Mouse (Mus musculus) G1E (cell line): ENCODE results near the gene Crnkl1. TPM values are rescaled to one million over a fixed set of nuclear protein-coding genes. Genes with fewer than 3 reads are reported as not detected.

Source experiments
- ATAC-seq: 2 replicates; pipeline ENCODE4 v1.8.0; 2016; ENCODE audit warnings: mild to moderate bottlenecking; ENCODE audit not compliant: insufficient number of reproducible peaks, poor library complexity, low FRiP score, severe bottlenecking; ENCODE audit errors: extremely low read depth
- DNase-seq: peaks from one replicate; pipeline ENCODE4 v3.0.0; 2012; ENCODE audit warnings: low spot score
- H3K27me3 ChIP-seq: 2 replicates; pipeline ENCODE4 v1.6.1; 2012; ENCODE audit warnings: mild to moderate bottlenecking, low read length, inconsistent platforms; ENCODE audit not compliant: insufficient read depth
- H3K36me3 ChIP-seq: replicated peaks from 2 replicates; pipeline ENCODE3; 2012; ENCODE audit warnings: mild to moderate bottlenecking, inconsistent platforms
- H3K4me1 ChIP-seq: 2 replicates; pipeline ENCODE4 v1.6.1; 2012; ENCODE audit warnings: low read depth, low read length, inconsistent platforms, mixed read lengths; ENCODE audit not compliant: insufficient read depth
- H3K4me3 ChIP-seq: 2 replicates; pipeline ENCODE4 v1.5.1; 2012; ENCODE audit warnings: low read depth, mild to moderate bottlenecking, inconsistent platforms, low read length, moderate library complexity, mixed read lengths
- H3K9me3 ChIP-seq: replicated peaks from 2 replicates; pipeline ENCODE4 v1.6.1; 2012; ENCODE audit warnings: inconsistent platforms
- CTCF ChIP-seq: IDR thresholded peaks from 2 replicates; pipeline ENCODE4 v1.5.1; 2012; ENCODE audit warnings: low read depth, low read length, inconsistent platforms, mixed read lengths
- GATA1 ChIP-seq: IDR thresholded peaks from 2 replicates; pipeline ENCODE4 v1.6.1; 2012; ENCODE audit warnings: borderline replicate concordance, low read length, inconsistent platforms, mixed read lengths
- GATA2 ChIP-seq: IDR thresholded peaks from 2 replicates; pipeline ENCODE4 v1.6.1; 2012; ENCODE audit warnings: low read depth, low read length, inconsistent platforms, borderline replicate concordance
- POLR2AphosphoS5 ChIP-seq: IDR thresholded peaks from 2 replicates; pipeline ENCODE4 v1.6.1; 2012; ENCODE audit warnings: low read depth, low read length, inconsistent platforms; ENCODE audit not compliant: insufficient replicate concordance
- TAL1 ChIP-seq: conservative IDR thresholded peaks from 2 replicates; pipeline ENCODE4 v1.6.1; 2012; ENCODE audit warnings: low read depth, low read length, inconsistent platforms, mixed read lengths
- polyA plus RNA-seq: library from polyadenylated mRNA; stranded (reverse); fragments of >175 nt; gene quantifications from 2 replicates; pipeline ENCODE4 v1.2.3, GENCODE M21; 2012
- total RNA-seq, 2 experiments: library from RNA; stranded (forward) in 1 of 2; stranded (reverse) in 1 of 2; fragments of 200-1000 nt in 1 of 2; fragments of >200 nt in 1 of 2; fragmentation: Nextera tagmentation in 1 of 2; gene quantifications; 2 replicates each; pipeline ENCODE4 v1.2.3; 2014 to 2017

The Crnkl1 gene
- total and polyA plus RNA-seq, 3 experiments, result 23.0 to 72.4 (median 26.8) TPM

DNA sequence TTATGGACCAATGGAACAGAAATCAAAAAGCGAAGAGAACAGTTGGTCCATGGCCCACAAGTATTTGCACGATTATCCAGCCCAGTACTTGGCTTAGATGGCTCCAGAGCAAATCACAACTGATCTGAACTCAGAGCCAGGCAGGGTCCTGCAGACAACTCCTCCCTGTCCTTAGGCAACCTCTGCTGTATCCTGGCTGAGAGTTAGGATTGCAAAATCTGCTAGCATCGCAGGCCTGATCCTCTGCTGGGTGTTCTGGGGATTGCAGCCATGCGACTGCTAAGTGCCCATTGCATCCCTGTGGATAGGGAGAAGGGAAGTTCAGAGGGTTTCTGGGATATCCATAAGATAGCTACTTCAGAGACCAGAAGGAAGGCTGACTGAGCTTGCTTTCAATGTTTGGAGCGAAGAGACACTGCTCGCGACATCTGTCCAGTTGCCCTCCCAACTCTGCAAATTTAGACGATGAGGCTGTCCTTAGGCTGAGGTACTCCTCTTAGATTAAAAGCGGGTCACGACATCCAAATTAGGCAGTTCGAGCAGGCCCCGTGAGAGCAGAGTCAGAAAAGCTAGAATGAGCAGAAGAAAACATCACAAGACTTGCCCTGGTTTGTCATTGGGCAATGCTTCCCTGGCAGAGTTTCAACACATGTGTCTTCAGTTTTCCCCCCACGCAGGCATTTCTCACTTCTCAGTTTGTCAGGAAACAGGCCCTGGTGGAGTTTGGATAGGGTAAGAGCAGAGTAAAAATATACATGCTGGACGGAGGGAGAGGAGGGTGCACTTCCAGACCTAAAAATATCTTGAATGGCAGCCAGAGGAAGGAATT, 46.7 kb downstream of the Crnkl1 start:
- Histone ChIP-seq H3K4me3 (no peak overlapping the region), H3K27me3 (no peaks in the 10 kb centered on the region), H3K4me1 (no peaks in the 10 kb centered on the region), H3K9me3 (peaks cover 22% of the 10 kb centered on the region), H3K36me3 (no peaks in the 10 kb centered on the region)
- TF ChIP-seq GATA1, result no peak
- no peak for TF ChIP-seq GATA2
- TF ChIP-seq TAL1, result no peak
- no peak for TF ChIP-seq CTCF
- TF ChIP-seq POLR2AphosphoS5, result no peak
- DNase-seq (no peak), ATAC-seq (no peak)

- no peak for DNase-seq
- peaks cover 32% of the 10 kb centered on the region for H3K9me3 ChIP-seq
- no peak overlapping the region for H3K4me3 ChIP-seq
- no peaks in the 10 kb centered on the region for H3K27me3 ChIP-seq
- no peak for ATAC-seq
- H3K4me1 ChIP-seq, result no peaks in the 10 kb centered on the region
- no peaks in the 10 kb centered on the region for H3K36me3 ChIP-seq
- TF ChIP-seq CTCF, result no peak
- no peak for TF ChIP-seq GATA1
- TF ChIP-seq TAL1, result no peak
- TF ChIP-seq POLR2AphosphoS5, result no peak
- TF ChIP-seq GATA2, result no peak
Measured at GRCm38 (mm10) chr2:145884913-145885785, 49.7 kb downstream of the Crnkl1 start.

DNA sequence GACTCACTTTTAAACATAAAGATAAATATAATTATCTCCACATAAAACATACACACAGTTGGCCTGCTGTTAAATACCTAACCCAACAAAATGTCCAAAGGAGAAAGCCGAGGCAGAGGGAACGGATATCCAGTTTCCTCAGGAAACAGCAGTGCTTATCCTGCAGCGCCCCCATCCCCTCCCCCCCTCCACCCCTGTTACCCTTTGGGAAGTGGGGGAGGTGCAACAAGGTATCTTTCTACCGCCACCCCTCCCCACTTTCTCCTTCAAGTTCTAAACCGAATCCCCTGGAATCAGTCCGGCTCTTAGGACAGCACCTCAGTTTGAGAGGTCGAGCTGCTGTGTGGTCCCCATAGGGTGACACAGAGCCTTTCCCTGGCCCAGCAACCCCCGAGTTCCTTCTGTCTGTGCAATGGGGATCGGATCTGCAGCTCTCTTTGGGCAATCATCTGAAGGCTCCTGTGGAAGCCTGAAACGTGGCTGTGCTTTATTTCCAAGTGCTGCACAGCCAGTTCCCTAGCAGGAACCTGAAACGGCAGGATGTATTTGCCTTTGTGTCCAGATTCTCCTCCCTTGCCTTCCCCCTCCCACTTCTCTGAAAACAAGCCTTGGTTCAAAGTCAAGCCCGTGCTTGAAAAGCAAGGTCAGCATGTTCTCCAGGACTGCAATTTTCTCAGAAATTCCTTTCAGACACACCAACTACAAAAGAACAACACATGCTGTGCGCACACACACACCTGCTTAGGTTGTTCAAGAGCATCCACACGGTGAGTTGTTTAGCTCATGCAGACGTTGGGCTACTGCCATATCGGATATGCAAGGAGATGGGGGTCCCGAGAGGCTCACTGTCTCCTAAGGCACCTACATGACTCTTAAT, 50.5 kb downstream of the Crnkl1 start:
- Histone ChIP-seq H3K4me1 (no peaks in the 10 kb centered on the region), H3K27me3 (no peaks in the 10 kb centered on the region), H3K4me3 (no peak overlapping the region), H3K9me3 (peaks cover 33% of the 10 kb centered on the region), H3K36me3 (no peaks in the 10 kb centered on the region)
- no peak for ATAC-seq
- DNase-seq, result no peak
- no peak for TF ChIP-seq GATA1
- TF ChIP-seq GATA2, result no peak
- TF ChIP-seq POLR2AphosphoS5, result no peak

DNA sequence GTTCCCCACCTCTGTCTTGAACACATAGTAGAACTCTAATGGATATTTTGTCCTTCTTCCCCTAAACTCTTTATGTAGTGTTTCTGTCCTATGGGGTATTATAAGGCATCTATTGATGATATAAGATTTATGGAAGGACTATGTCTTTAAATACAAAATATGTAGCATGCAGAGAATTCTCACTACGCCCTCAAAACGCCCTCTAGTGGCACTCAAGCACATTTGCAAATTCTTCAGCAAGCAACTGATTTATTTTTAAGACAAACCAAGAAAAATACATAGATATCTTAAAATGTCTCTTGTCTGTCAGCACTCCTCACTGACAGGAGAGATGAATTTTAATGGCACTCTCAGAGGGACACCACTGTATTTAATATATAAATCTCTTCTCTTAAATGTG, 52.4 kb downstream of the Crnkl1 start:
- ATAC-seq, result no peak
- Histone ChIP-seq H3K9me3 (peaks cover 34% of the 10 kb centered on the region), H3K36me3 (no peaks in the 10 kb centered on the region), H3K4me1 (no peaks in the 10 kb centered on the region), H3K27me3 (no peaks in the 10 kb centered on the region), H3K4me3 (no peak overlapping the region)
- no peak for DNase-seq
- TF ChIP-seq CTCF, result no peak
- no peak for TF ChIP-seq POLR2AphosphoS5
- no peak for TF ChIP-seq GATA2
- TF ChIP-seq TAL1, result no peak
- no peak for TF ChIP-seq GATA1

- no peak for DNase-seq
- no peak for ATAC-seq
- TF ChIP-seq GATA2 (no peak), POLR2AphosphoS5 (no peak), TAL1 (no peak), GATA1 (no peak), CTCF (no peak)
- Histone ChIP-seq H3K9me3 (peaks cover 34% of the 10 kb centered on the region), H3K27me3 (no peaks in the 10 kb centered on the region), H3K4me3 (no peak overlapping the region), H3K4me1 (no peaks in the 10 kb centered on the region), H3K36me3 (no peaks in the 10 kb centered on the region)
Measured at GRCm38 (mm10) chr2:145881932-145882331, 52.9 kb downstream of the Crnkl1 start.
